Mouse (Mus musculus): ENCODE measurements around the gene Fxyd7.

DNA sequence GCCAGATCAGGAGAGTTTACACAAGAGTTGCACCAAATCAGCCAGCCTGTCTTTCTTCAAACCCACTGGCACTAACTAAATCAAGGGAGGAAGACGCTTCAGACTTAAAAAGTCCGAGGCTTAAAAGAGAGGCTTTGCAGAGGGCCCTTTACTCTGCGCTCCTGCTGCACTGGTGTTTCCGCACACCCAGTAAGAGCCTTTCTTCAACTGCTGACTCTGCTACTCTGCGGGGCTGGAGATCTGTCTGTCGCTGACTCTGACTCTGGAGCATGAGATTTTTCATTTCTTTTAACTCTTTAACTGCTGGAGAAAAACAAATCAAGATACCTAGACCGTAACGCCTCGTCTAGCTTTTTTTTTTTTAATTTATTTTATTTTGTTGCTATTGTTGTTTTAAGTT lies 32.9 kb upstream of the Fxyd7 start:
- TF ChIP-seq GATA1 (IDR thresholded peaks at IDR 0.05; ENCODE audit: borderline replicate concordance, low read length): no peak
- no peak for TF ChIP-seq FLI1 (IDR thresholded peaks at IDR 0.05; ENCODE audit: low read length)
